Mouse (Mus musculus) mesoderm, embryonic 11.5 days (tissue): ENCODE results near the gene Fth1.
A peak's percentile ranks its signal among the peaks of the same experiment; 100 is the strongest.

Experiments used
- DNase-seq: peaks from one replicate; pipeline ENCODE4 v3.0.0-alpha.2; 2012; ENCODE audit warnings: low read depth, low spot score

The Fth1 gene

DNA sequence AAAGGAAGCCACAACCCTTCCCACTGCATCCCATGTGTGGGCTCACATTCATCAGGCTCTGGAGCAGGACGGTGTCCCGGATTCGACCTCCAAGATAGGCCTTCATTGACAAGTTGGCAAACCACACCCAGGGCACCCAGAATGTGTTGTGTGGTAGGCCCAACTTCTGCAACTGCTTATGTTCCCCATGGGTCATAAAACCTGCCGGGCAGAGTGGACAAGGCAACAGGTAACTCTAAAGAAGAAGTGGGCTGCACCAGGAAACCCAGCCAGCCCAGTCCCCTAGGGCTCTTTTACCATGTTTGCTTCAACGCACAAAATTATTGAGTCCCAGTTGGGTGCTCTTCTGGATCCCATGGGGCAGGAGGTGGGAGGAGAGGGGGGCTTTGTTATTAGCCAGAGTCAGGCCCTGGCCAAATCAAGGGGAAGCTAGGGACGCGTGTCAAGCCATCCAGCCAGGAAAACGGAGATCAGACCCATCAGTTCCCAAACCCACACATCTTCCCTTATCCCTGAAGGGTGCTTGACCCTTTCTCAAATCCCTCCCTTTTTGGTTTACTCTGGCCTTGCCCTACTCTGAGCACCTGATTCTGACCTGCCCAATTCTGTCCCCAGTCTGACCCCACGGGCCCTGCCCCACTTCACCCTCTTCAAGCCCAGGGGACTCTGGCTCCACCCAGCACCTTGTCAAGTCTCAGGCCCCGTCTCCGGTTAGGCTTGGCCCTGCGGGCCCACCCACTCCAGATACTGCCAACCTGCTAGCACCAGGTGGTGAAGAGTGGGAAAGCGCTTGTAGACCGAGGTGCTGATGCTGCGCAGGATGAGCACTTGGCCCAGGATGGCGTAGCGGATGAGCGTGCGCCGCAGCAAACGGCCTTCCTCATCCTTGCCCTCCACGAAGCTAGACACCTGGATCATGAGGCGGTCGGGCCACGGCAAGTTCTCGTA, 11.9 kb downstream of the Fth1 start:
- no peak for DNase-seq

DNA sequence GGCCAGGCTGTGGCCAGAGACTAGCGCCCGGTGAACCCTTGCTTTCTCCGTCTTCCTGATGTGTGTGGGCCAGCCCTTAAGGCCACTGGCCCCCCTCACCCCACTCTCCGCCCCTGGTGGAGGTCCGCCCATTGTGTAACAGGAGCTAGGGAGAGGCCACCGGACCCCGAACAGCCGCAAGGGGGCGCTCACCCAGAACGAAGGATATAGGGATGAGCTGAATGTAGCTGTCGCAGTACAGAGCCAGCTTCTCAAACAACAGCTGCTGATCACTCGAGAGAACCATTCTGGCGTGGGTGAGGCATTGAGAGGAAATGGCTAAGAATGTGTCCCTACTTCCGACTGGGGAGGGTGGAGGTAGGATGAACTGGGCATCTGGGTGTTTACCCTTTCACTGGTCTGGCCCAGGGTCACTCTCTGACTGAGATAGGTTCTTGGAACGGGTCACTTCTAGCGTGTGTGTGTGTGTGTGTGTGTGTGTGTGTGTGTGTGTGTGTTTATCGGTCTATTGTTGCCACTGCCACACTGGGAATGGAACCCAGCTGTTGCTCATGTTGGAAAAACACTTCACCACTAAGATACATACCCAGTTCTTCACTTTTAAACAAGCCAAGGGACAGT, 12.7 kb downstream of the Fth1 start:
- DNase-seq: peak; percentile 94

DNA sequence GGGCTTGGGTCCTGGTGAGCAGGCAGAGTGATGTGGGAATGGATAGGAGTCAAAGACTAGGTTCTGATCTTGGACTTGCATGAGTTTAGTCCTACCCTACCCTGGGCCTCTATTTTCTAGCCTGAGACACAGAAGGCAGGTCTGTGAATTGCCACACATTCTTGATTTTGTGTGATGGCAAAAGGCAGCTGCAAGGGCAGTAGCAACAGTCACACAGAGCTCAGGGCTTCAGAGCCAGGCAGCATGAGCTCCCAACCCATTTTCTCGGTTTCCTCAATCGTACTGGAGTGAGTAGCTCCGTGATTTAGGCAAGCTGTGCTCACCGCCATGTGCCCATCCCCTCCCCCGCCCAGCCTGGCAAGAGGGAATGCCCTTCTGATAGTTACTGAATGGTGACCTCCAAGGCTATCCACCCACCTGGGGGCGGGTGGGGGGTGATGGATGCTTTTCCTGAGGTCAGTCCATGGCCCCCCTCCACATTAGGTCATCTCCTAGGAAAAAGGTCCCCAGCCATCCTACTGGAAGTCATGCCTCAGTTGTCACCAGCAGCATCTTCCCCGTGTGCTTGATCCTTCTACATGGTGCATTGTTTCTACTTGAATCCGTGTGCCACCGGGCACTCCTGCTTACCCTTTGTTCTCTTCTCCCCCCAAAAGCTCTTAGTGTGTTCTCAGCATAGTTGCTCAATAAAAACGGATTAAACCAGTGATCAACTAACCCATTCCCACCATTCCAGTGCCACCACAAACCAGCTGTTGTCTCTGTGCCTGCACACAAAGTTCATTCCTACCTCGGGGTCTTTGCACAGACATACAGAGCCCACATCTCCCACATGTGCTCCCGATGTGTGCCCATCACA, 17.0 kb downstream of the Fth1 start:
- no peak for DNase-seq

DNA sequence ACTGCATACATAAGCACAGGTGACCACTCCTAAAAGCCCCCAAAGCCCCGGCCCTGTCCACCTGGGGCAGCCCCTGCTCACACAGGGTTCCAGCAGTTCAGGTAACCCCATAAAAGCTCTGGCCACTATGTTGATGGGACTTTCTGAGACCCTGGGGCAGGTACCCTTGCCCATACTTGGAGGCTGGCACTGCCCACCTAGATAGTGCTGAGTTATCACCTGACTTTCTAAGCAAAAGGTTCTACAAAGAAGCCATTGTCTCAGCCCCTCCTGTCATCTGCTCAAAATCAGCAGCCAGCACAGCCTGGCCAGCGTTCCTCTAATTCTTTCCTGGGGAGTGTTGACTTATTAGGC, 17.6 kb downstream of the Fth1 start:
- no peak for DNase-seq

DNA sequence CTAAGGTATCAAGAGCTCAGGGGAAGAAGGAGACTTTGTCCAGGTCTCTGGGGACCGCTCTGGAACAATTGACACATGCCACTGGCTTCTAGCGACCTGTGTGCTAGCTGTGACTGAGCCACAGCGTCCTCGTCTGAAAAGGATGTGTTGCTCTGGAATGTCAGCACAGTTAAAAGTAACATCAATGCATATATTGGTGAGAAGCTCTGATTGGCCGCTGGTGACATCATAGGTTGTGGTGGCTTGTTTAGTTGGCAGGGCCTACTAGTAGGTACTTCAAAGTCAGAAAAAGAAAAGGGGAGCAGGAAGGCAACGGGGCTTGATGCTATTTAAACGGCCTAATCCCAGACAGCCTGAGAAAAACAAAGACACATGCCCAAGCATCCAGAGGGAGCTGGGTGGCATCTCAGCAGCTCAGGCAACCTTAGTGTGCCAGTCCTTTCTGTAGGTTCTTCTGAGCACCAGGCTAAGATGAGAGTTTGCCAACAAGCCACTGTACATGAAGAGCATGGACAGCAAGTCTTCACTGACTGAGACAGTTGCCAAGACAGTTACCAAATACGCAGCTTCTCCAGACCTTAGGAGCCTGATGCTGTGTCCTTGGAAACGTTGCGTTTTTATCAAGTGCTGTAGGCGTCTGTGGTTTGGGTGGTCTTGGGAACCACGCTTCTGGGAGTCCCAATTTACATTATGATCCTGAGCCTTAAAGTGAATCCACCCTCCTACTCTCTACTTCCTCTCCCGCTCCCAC, 18.5 kb downstream of the Fth1 start:
- no peak for DNase-seq

DNA sequence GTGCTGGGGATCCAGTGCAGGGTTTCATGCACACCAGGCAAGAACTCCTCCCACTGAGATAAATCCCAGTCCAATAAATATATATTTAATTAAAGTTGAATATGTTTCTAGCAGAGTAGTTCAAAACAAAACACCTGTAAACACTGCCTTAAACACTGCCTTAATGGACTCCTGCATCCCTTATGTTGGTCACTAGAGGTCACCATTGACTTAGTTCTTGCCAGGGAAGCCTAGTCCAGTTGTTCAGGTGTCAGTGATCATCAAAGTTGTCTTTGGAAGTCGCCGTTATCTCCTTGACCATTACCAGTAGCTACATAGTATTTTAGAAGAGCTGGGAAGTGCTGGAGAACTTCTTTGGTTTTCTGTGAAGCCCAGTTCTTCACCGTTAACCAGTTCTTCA, 19.9 kb downstream of the Fth1 start:
- no peak for DNase-seq

DNA sequence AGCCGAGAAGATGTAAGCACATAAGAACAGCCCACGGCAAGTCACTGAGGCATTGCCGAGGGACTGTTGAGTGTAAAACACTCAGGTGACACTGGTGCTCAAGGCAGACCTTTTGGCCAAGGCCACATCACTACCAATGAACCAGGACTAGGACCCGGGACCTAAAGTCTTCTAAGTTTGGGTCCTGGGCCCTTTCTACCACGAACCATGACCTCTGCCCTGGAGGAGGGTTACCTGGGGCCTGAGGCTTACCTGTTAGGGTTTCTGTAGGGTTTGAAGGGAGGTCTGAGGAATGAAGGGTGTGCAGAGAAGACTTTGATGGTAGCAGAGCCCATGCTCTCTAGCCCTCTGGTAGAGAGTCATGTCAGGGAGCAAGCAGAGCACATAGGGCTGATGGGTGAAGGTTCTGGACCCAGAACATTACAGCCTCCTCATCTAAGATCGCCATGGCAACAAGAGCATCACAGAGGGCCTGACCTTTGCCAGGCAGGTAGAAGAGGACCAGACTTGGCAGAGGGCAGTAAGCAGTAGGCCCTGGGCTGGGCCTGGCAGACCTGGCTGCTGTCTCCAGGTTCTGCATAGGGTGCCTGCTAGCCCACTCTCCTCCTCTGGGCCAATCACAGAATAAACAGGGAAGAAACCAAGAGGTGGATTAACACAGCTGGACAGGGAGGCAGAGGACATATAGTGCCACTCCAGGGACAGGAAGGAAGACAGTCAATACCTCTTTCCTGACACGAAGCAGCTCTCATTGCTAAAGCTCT, 21.0 kb downstream of the Fth1 start, which contains the start of the genes Best1 and Rab3il1:
Gene Best1 (minus strand): TSS at position 428 of the 764 bp plus-strand sequence.
Gene Rab3il1 (plus strand): TSS at position 464 of the 764 bp plus-strand sequence.
- no peak for DNase-seq

DNA sequence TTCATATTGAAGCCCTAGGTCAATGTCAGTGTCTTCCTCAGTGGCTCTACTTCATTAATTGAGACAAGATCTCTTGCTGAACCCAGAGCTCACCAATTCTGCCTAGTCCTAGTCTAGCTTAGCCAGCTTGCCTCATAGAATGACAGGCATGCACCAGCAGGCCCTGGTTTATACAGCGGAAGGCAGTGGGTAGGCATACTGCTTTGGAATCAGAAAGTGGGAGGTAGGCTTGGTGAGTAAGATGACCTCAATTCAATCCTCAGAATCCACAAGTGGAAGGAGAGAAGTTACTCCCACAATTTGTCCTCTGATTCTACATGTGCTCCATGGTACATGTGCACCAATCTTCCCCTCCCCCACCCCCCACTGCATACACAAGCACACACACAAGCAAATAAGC, 23.3 kb downstream of the Fth1 start:
- no peak for DNase-seq

DNA sequence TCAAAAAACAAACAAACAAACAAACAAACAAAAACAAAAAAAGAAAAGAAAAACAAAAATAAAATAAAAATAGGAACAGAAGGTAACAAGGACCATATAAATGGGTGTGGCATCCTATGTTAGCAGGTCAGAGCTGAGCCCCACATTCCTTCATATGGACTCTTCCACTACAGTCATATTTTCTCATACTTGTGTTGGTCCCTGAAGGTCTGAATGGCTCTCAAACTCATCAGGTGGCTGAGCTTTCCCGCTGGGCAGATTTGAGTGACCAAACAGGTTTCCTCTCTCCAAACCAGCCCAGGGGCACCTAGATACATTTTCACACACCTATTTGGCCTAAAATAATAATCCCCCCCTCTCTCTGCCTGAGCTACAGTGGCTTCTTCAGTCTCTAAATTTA, 31.0 kb downstream of the Fth1 start:
- DNase-seq: no peak

DNA sequence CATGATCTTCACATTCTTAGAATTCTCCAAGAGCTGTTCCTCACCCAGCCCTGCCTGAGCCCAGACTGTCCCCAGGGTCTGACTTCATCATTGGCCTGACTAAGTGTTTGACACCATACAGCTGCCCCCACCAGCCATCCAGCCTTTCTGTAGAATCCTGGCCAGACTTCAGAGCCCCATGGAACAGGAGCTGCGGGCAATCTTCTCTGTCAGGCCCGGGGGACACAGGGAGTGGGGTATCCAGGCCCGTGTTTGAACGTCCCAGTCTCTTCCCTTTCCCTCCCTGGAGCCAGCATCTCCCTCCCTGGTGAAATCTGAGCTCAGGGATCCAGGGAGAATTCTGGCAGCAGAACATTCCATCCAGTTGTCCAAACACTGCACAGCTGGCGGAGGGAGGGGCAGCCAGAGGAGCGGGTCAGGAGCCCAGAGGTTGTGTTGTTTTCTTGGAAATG, 32.5 kb downstream of the Fth1 start:
- DNase-seq: peak; percentile 81

DNA sequence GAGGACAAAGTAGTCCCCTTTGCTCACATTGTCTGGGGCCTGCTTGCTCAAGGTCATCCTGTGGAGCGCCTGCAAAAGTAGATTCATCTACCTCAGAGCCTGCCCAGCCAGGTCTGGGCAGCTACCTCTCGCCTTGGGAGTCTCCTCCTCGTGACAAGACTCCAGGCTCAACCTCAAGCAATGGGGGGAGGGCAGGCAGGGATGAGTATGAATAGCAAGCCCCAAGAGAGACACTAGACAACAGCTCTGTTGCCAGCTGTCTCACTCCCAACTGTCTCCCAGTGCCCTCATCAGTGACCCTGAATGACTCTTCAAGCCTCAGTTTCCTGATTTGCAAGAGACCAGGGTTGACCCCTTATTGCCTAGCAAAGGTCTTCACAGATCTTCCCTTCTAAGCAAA, 33.0 kb downstream of the Fth1 start:
- no peak for DNase-seq

DNA sequence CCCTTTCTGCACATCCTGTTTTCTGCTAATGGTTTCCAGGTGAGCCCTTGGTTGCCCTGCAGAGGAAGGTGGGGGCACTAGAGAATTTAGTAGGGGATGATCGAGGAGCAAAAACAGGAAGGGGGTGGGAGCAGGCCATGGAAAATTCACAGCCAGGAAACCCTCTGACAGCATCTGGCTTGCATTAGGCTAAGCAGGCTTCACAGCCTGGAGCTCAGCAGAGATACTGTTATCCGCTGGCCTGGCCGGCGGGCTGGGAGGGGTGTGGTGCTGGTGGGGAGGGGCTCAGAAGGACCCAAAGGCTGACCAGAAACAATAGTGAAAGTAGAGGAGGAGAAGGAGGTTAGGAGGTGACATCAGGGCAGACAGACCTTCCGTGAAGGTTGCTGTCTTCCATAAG, 33.5 kb downstream of the Fth1 start:
- peak; percentile 88 for DNase-seq

DNA sequence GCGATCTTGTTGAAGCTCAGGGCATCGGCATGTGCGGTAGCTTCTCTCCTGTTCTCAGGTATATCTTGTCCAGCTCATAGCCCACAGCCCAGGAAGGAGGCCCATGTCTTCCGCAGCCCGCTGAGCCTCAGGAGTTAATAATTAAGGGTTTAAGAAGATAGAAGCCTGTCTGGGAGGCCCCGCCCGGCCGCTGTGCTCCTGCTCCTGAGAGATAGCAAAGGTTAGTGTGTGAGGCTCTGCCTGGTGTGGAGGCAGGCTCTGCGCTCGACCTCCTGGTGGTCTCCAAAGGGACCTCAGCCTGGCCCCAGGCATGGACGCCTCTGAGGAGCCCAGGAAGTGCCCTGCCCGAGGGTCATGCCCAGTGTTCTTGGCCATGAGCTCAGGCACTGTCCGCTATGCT, 34.4 kb downstream of the Fth1 start:
- no peak for DNase-seq

DNA sequence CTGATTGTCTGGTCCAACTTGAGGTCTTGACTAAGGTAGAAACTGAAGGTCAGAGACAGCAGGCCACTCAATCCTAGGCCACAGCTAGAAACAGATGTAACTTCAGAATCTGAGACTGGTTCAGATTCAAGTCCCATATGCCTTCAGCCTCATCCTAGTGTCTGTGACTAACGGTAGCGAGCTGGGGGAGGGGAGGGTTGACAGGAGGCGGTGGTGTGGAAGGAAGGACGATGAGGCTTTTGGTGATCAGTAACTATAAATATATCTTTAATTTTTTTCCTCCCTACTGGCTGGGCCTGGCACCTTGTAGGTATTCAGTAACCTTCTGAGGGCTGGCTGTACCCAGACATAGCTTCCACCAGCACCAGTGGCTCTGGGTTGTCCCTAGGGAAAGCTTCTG, 35.0 kb downstream of the Fth1 start:
- no peak for DNase-seq

DNA sequence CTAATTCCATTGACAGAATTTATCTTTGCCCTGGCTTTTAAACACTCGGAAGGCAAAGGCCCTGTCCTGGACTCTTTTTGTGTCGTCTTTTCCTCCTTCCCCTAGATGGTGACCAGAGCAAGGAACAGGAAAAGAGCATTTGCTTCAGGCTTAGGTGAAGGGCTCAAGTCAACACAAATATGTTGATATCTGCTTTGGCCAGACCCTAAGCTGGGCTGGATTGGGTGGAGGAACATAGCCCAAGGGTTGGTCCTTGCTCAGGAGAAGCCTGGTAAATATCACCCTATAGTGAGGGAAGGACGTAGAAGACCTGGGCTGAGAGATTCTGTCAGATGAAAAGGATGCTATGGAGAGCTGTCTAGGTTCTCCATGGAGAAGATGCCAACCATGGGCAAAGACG, 35.8 kb downstream of the Fth1 start:
- no peak for DNase-seq

DNA sequence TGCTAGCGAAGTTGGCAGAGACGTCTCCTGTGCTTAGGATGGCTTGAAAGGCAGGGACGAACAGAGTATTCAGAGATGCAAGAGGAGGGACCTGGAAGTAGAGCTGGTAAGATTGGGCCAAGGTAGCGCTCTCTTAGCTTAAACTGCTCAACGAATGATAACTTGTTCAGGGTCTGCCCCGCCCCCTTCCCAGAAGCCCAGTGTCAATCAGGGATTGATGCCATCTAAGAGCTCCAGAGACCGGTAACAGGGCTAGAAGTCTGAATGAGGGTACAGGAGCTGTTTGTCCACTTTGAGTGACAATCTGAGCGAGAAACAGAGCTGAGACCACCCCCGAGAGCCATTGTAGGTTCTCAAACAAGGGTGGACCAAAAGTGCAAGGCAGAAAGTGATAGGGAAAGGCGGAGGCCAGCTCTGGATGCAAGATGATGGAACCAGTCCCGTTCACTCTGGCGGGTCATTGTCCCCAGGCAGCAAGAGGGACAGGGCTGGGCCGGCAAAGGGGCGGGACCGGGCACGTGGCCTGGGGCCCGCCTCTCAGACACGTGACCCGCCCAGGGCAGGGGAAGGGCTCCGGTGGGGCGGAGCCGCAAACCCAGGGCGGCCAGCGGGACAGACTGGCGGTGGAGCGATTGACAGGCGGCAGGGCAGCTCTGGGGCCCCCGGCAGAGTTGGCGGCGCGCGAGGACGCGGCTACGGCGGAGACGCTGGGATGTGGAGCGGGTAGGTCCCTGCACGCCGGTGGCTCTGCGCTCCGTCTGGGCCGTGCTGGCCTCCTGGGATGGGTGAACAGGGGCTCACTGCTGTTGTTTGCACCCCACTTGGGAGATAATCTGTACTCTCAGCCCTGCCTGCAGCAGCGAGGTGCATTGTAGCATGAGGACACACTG, 37.5 kb downstream of the Fth1 start:
- DNase-seq: peak; percentile 87

DNA sequence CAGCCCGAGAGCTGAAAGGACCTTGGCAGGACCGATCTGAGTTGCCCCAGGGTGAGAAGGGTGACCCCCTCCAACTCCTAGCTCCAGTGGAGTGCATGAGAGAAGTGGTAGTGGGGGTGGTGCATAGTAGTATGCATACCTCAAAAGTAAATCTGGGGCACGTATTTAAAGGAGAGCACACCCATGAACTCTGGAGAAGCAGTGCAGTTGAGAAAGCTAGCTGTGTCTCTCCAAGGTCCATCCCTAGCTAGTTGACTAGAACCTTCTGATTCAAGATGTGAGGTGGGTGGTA, 38.1 kb downstream of the Fth1 start:
- no peak for DNase-seq

DNA sequence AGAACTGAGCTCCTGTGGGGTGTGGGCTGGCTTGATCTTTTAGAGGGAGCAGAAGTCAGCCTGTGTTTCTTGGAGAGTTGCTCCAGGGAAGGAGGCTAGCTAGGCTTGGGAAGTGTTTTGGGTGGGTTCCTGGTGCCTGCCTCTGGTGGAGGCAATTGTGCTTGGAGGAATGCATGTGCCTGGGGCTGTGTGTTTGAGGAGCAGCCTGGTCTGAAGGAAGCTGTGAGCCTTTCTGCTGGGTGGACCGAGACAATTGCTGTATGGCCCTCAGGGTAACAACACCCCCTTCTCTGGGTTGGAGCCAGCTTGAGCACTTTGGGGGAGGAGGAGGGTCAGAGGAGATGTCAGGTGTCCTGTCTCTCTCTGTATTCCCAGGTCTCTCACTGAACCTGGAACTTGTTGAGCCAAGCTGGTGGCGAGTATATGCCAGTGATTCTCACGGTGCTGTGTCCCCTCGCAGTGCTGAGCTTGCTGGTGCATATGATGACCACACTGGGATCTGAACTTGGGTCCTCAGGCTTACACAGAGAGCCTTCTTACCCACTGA, 38.9 kb downstream of the Fth1 start:
- DNase-seq: no peak

DNA sequence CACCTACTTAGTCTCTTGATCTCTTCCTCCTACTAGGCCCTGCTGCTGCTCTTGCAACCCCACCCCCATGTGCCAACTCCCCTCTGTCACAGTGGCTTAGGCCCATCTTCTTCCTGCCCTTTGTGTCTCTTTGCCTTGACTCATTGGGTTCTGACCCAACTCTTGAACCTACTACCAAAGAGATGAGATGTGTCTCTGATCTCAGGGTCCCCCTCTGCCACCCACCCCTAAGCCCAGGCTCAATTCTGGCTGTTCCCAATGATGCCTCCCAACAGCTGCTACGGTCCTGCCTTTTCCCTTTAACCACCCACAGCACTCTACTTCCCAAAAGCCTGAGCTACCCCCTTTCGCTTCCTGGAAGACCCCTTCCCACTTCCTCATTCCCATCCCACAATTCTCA, 41.6 kb downstream of the Fth1 start:
- no peak for DNase-seq
